ENCODE assay signal across 10 mouse cellular contexts in the genomic region with DNA sequence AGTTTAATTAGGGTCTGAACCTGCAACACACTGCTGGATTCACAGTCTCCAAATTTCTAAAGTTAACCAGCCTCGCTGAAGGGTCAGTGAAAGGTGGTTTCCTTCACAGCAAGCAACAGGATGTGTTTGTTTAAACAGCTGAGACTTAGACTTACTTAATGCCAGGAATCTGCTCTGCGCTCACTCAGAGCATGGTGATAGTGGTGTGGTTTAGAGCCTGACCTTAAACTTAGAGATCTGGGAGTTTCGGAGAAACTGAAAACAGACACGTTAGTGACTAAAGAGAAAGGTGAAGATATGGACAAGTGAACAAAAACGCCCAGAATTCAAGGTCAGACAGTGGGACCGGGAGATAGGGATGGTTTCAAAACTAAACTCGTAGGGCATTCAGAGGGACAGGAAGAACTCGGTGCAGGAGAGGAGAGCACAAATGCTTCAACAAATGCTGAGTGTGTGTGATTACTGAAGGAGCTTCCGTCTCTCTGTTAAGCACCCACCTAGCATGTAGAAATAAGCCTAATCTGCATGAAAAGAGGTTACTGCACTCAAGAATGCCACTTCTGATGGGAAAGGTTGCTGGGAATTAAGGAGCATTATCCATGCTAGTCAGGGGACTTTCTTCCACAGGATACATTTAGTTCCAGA.
DNase-seq lines count a peak whose midpoint lies in the region; ATAC-seq and TF ChIP-seq lines count a peak whose summit lies in the region.
"Had no signal": no experiment of that assay in that cellular context is flagged by ENCODE, and none has a peak within 500 bp of the region (broad histone marks: within the 10 kb centered on the region; RNA-seq: fewer than 3 reads in every experiment).

No protein-coding gene starts in this region.

- no peaks in the 10 kb centered on the region; the same call in 1 of the 2 replicates for H3K4me1 ChIP-seq in embryonic facial prominence, embryonic 11.5 days (ENCODE audit: control insufficient read depth, insufficient read depth, low read length)
- H3K4me1 ChIP-seq in embryonic facial prominence, embryonic 10.5 days = no peaks in the 10 kb centered on the region; the same call in 1 of the 2 replicates
- no peaks in the 10 kb centered on the region for H3K4me1 ChIP-seq in heart, embryonic 11.5 days (ENCODE audit: control insufficient read depth, insufficient read depth, low read length)
- no peaks in the 10 kb centered on the region for H3K4me1 ChIP-seq in lung, embryonic 14.5 days (ENCODE audit: insufficient read depth)
- no peaks in the 10 kb centered on the region for H3K4me1 ChIP-seq in forebrain, embryonic 14.5 days (ENCODE audit: control insufficient read depth, insufficient read depth, low read length)

- H3K4me3 ChIP-seq in embryonic facial prominence, embryonic 11.5 days (ENCODE audit: low read depth, low read length) = no peak overlapping the region
- H3K4me3 ChIP-seq in embryonic facial prominence, embryonic 10.5 days = no peak overlapping the region; the same call in 1 of the 2 replicates
- peak overlapping the region; percentile 12; the same call in 1 of the 2 replicates for H3K4me3 ChIP-seq in heart, embryonic 11.5 days (ENCODE audit: low read depth, low read length)
- no peak overlapping the region for H3K4me3 ChIP-seq in lung, embryonic 14.5 days (ENCODE audit: low read depth, low read length)
- no peak overlapping the region for H3K4me3 ChIP-seq in forebrain, embryonic 14.5 days (ENCODE audit: low read depth, low read length)
- H3K4me3 ChIP-seq: midbrain, embryonic 13.5 days had no signal

- no peak for TF ChIP-seq CTCF in lung, embryonic 14.5 days (IDR thresholded peaks at IDR 0.05; ENCODE audit: low read depth)

- no peak overlapping the region for H3K4me2 ChIP-seq in embryonic facial prominence, embryonic 11.5 days (ENCODE audit: low read depth, low read length)
- H3K4me2 ChIP-seq in heart, embryonic 11.5 days = peak overlapping the region; percentile 52
- H3K4me2 ChIP-seq in lung, embryonic 14.5 days = peak overlapping the region; percentile 41; the same call in 1 of the 2 replicates
- no peak overlapping the region for H3K4me2 ChIP-seq in forebrain, embryonic 14.5 days (ENCODE audit: low read length)
- H3K4me2 ChIP-seq: midbrain, embryonic 13.5 days had no signal

- DNase-seq in embryonic facial prominence, embryonic 11.5 days (ENCODE audit: low spot score) = peak; percentile 57
- DNase-seq in embryonic facial prominence, embryonic 10.5 days (ENCODE audit: low spot score) = no peak
- DNase-seq in CD4-positive, CD25-positive, alpha-beta regulatory T cell, adult 2 months (ENCODE audit: low read depth, low spot score) = peak; percentile 58
- peak; percentile 68 for DNase-seq in lung, embryonic 14.5 days
- no peak for DNase-seq in cerebellum, adult 18-20 months
- DNase-seq in forebrain, embryonic 14.5 days (ENCODE audit: low spot score) = no peak
- no peak for DNase-seq in adrenal gland, adult 18-20 months (ENCODE audit: low spot score in 2 of 2)
- DNase-seq: adrenal gland, adult 2 months had no signal

- H3K27me3 ChIP-seq in embryonic facial prominence, embryonic 11.5 days (ENCODE audit: control insufficient read depth, insufficient read depth, low read length) = no peaks in the 10 kb centered on the region
- H3K27me3 ChIP-seq in embryonic facial prominence, embryonic 10.5 days (replicated peaks; ENCODE audit: low read depth, poor library complexity, severe bottlenecking) = peaks cover 28% of the 10 kb centered on the region
- H3K27me3 ChIP-seq in heart, embryonic 11.5 days (ENCODE audit: control insufficient read depth, insufficient read depth, low read length) = no peaks in the 10 kb centered on the region
- H3K27me3 ChIP-seq in lung, embryonic 14.5 days (ENCODE audit: insufficient read depth, low read length) = no peaks in the 10 kb centered on the region
- no peaks in the 10 kb centered on the region for H3K27me3 ChIP-seq in forebrain, embryonic 14.5 days (replicated peaks; ENCODE audit: control insufficient read depth, insufficient read depth, low read length)

- no peak overlapping the region for H3K9ac ChIP-seq in embryonic facial prominence, embryonic 11.5 days (replicated peaks; ENCODE audit: low read length)
- H3K9ac ChIP-seq in heart, embryonic 11.5 days (ENCODE audit: low read depth, low read length) = 0 out of 2 replicates have a peak overlapping the region, but pooled peaks have one; percentile 28
- H3K9ac ChIP-seq in lung, embryonic 14.5 days = no peak overlapping the region
- H3K9ac ChIP-seq in forebrain, embryonic 14.5 days (ENCODE audit: low read length) = no peak overlapping the region
- H3K9ac ChIP-seq: midbrain, embryonic 13.5 days had no signal

- H3K9me3 ChIP-seq in embryonic facial prominence, embryonic 11.5 days (replicated peaks; ENCODE audit: control insufficient read depth, low read length) = no peaks in the 10 kb centered on the region
- no peaks in the 10 kb centered on the region for H3K9me3 ChIP-seq in embryonic facial prominence, embryonic 10.5 days
- no peaks in the 10 kb centered on the region for H3K9me3 ChIP-seq in heart, embryonic 11.5 days (replicated peaks; ENCODE audit: control insufficient read depth, low read length)
- no peaks in the 10 kb centered on the region for H3K9me3 ChIP-seq in lung, embryonic 14.5 days (ENCODE audit: low read depth, low read length)
- no peaks in the 10 kb centered on the region for H3K9me3 ChIP-seq in forebrain, embryonic 14.5 days (replicated peaks; ENCODE audit: control insufficient read depth, low read length)
- H3K9me3 ChIP-seq: midbrain, embryonic 13.5 days had no signal

- ATAC-seq in embryonic facial prominence, embryonic 11.5 days (replicated peaks; ENCODE audit: insufficient number of reproducible peaks, low FRiP score, low TSS enrichment, low read depth) = no peak
- no peak for ATAC-seq in heart, embryonic 11.5 days (replicated peaks; ENCODE audit: insufficient number of reproducible peaks, low FRiP score, low TSS enrichment)
- ATAC-seq in lung, embryonic 14.5 days (ENCODE audit: insufficient read depth) = peak; percentile 60; the same call in 1 of the 2 replicates
- ATAC-seq in forebrain, embryonic 14.5 days = no peak
- ATAC-seq: midbrain, embryonic 13.5 days had no signal

- WGBS in embryonic facial prominence, embryonic 11.5 days = 15% methylated on average over 9 of the region's 9 CpGs
- 21% methylated on average over 9 of the region's 9 CpGs for WGBS in embryonic facial prominence, embryonic 10.5 days
- WGBS in heart, embryonic 11.5 days (ENCODE audit: insufficient replicate concordance) = 8% methylated on average over 9 of the region's 9 CpGs
- WGBS in lung, embryonic 14.5 days = 3% methylated on average over 9 of the region's 9 CpGs
- 36% methylated on average over 9 of the region's 9 CpGs for WGBS in forebrain, embryonic 14.5 days

- no peak overlapping the region for H3K27ac ChIP-seq in embryonic facial prominence, embryonic 11.5 days (replicated peaks; ENCODE audit: low read depth, low read length)
- no peak overlapping the region for H3K27ac ChIP-seq in embryonic facial prominence, embryonic 10.5 days (replicated peaks)
- H3K27ac ChIP-seq in heart, embryonic 11.5 days (ENCODE audit: low read depth, low read length) = peak overlapping the region; percentile 48
- no peak overlapping the region for H3K27ac ChIP-seq in lung, embryonic 14.5 days (ENCODE audit: low read depth)
- H3K27ac ChIP-seq in forebrain, embryonic 14.5 days (ENCODE audit: low read depth, low read length) = no peak overlapping the region
- H3K27ac ChIP-seq: midbrain, embryonic 13.5 days had no signal

- H3K36me3 ChIP-seq in embryonic facial prominence, embryonic 11.5 days (replicated peaks; ENCODE audit: control insufficient read depth, insufficient read depth, low read depth, low read length) = no peaks in the 10 kb centered on the region
- H3K36me3 ChIP-seq in embryonic facial prominence, embryonic 10.5 days (replicated peaks) = no peaks in the 10 kb centered on the region
- H3K36me3 ChIP-seq in heart, embryonic 11.5 days (ENCODE audit: control insufficient read depth, insufficient read depth, low read length) = no peaks in the 10 kb centered on the region
- H3K36me3 ChIP-seq in lung, embryonic 14.5 days (ENCODE audit: insufficient read depth) = no peaks in the 10 kb centered on the region
- no peaks in the 10 kb centered on the region for H3K36me3 ChIP-seq in forebrain, embryonic 14.5 days (ENCODE audit: control insufficient read depth, insufficient read depth, low read length)
- H3K36me3 ChIP-seq: midbrain, embryonic 13.5 days had no signal

Comparison
In these comparisons a context has a peak if more than half of its experiments do, and no peak if none do; other contexts are left out.
1. DNase-seq: peak in embryonic facial prominence, embryonic 11.5 days (single experiment), CD4-positive, CD25-positive, alpha-beta regulatory T cell, adult 2 months (single experiment) and lung, embryonic 14.5 days (single experiment); none in embryonic facial prominence, embryonic 10.5 days (single experiment), cerebellum, adult 18-20 months (0 of 2), forebrain, embryonic 14.5 days (single experiment) and adrenal gland, adult 18-20 months (0 of 2).
2. H3K4me2 ChIP-seq: peak in heart, embryonic 11.5 days (single experiment) and lung, embryonic 14.5 days (single experiment); none in embryonic facial prominence, embryonic 11.5 days (single experiment) and forebrain, embryonic 14.5 days (single experiment).